Mouse (Mus musculus): ENCODE measurements around the gene Kat6b.

DNA sequence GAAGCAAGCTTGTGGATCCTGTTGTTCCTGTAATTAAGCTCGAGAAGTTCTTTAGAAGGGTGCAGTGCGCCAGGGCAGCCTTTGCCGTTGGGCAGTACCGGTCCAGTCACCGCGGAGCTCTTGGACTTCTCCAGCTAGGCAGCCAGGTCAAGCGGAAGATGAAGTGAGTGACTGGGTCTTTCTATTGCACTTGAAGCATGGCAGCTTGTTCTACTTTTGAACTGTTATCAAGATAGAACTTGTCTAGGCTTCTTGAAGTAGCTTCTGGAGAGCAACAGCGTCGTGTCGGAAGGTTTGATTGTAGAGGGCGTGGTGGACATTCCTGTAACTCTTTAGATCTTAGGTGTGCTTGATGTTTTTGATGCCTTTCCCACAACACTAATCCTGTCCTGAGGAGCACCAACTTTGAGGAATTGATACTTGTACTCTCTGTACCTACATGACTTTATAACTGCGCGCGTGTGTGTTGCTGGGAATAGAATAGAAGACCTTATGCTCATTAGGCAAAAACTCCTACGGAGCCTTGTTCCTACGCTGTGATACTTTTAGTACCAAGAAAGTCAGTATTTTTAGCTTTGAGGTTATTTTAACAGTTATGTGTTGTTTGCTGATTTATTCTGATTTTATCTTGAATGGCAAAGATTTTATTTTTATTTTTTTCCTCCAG, 41.2 kb downstream of the Kat6b start:
- no peak for TF ChIP-seq CTCF (IDR thresholded peaks at IDR 0.05; ENCODE audit: insufficient read depth, low read depth, low read length)
- no peak for TF ChIP-seq POLR2A (IDR thresholded peaks at IDR 0.05; ENCODE audit: insufficient read depth, low read depth, low read length)
